Mouse (Mus musculus): ENCODE results near the gene Olfr1410.

DNA sequence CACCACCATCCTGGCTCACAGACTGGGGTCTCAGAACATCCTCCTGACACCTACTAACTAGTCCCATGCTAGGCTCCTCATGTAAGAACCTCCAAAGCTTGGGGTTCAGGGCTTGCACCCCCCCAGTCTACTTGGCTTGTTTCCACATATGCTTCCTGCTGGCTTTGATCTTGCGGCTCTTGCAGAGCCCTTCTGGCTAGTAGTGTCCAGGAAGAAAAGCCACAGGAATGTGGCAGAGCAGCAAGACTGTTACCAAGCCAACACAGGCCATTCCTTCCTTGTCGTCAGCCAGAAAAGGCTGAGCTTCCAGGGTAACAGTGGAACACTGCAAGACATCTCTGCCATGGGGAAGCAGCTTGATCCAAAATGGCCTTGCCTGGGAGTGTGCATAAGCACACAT, 49.1 kb downstream of the Olfr1410 start:
- TF ChIP-seq CTCF (conservative IDR thresholded peaks at IDR 0.05; ENCODE audit: insufficient read depth, insufficient read length, low read depth, low read length) (no peak), POLR2A (IDR thresholded peaks at IDR 0.05; ENCODE audit: low read depth, low read length) (no peak)

Measured in kidney, adult 2 months (tissue).